Mouse (Mus musculus) layer of hippocampus, adult 2 months (tissue): Measurements from ENCODE around the gene Prn. TPM values are rescaled to one million over a fixed set of nuclear protein-coding genes. Genes with fewer than 3 reads are reported as not detected.

Experiments used
- DNase-seq, 2 experiments: peaks; one replicate each; pipeline ENCODE4 v3.0.0; 2022; ENCODE audit warnings: low spot score in 2 of 2
- H3K27ac ChIP-seq: fragments of 200-600 bp; 2 replicates; pipeline ENCODE4 v1.8.1; 2022
- H3K4me3 ChIP-seq: fragments of 200-600 bp; 2 replicates; pipeline ENCODE4 v1.8.1; 2022; ENCODE audit warnings: mild to moderate bottlenecking
- CTCF ChIP-seq: fragments of 200-600 bp; conservative IDR thresholded peaks from 2 replicates; pipeline ENCODE4 v1.8.1; 2022; ENCODE audit warnings: antibody characterized with exemption, mild to moderate bottlenecking, moderate library complexity
- total RNA-seq, 2 experiments: library from RNA; stranded (reverse); gene quantifications; 2 replicates each; pipeline ENCODE4 v1.2.3; 2021

Prn gene
- total RNA-seq, 2 experiments from 2014 or later, result not detected

GRCm38 (mm10) chr2:131945225-131945624 lies 35.5 kb downstream of the Prn start:
- peak; percentile 0 to 8 for DNase-seq
- TF ChIP-seq CTCF, result no peak
- H3K4me3 ChIP-seq, result no peak overlapping the region
- H3K27ac ChIP-seq, result no peak overlapping the region

DNA sequence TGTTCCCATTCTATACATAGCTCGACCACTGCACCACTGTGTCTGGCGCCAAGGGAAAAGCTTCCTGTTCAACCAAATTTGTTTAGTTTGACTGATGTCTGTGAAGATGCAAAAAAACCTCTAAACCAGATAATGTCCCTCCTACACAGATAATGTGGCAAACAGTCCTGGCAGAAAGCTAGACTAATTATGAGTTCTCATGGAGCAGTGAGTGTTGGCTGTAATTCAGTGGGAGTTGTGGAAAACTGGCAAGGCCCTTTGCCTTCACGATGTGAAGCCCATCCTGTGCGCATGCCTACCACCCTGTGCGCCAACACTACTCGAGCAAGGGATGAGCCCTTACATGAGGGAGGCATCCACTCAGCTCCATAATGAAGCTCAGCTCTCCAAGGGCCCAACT lies 36.0 kb downstream of the Prn start:
- Histone ChIP-seq H3K4me3 (no peak overlapping the region), H3K27ac (no peak overlapping the region)
- peak; percentile 11 to 33 for DNase-seq
- TF ChIP-seq CTCF, result no peak

- peak; percentile 0 to 2 for DNase-seq
- TF ChIP-seq CTCF, result no peak
- H3K27ac ChIP-seq, result no peak overlapping the region
- no peak overlapping the region for H3K4me3 ChIP-seq
These were observed 36.6 kb downstream of the Prn start for GRCm38 (mm10) chr2:131946351-131946750.

DNA sequence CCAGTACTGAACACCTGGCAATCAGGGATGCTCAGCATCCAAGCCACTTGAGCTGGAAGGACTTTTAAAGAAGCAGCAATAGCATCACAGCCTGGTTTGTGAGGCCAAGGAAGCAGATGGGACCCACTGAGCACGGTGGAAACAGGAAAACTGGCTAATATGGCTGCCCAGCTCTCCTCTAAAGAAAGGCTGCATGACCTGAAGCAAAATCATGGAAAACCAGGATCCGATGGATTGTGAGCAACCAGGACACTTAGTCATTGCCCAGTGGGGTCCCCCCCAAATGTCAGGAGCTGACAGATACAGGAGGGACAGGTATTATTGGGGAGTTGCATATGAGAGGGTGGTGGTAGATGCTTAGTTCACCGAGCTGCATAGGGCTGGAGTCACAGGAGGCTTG lies 38.4 kb downstream of the Prn start:
- Histone ChIP-seq H3K4me3 (no peak overlapping the region), H3K27ac (no peak overlapping the region)
- DNase-seq, result no peak
- TF ChIP-seq CTCF, result no peak

GRCm38 (mm10) chr2:131948916-131949639 lies 39.3 kb downstream of the Prn start:
- no peak for TF ChIP-seq CTCF
- H3K27ac ChIP-seq, result no peak overlapping the region
- no peak overlapping the region for H3K4me3 ChIP-seq
- DNase-seq, result peak; percentile 0 to 4

DNA sequence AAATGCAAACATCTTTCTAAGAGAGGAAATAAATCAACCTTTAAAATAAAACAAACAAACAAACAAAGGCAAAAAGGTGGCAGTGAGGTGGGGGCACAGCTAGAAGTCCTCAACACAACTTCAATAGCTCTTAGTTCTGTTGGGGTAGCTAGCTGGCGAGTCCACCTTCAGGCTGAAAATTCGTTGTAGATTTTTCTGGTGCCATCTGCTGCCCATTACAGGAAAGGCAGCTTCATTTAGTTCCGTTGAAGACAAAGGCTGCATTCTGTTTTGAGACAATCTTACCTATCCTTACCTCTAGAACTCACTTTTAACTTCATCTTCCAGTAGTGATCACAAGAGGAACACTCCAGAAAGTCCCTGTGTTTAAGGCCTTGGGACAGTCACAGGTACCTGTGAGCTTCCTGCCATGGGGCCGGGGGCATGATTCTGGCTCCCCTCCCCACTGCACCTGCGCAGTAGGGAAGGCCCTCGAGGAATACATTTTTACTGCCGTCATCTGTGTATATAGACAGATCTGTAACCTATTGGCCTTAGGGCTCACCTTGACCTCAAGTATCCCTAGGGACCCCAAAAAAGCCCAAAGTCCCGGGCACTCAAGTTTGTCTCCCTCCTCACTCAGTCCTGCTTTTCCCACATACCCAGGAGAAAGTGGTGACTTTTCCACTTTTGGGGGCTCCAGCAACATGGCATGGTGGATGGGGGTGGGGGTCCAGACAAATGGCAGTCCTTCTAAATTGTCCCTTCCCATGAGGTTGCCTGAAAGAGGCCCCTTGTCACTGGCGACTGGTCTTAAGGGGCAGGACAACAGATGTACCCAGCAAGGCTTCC lies 40.2 kb downstream of the Prn start:
- peak; percentile 89 for TF ChIP-seq CTCF
- DNase-seq, result peak; percentile 63 to 67
- H3K27ac ChIP-seq, result no peak overlapping the region
- H3K4me3 ChIP-seq, result no peak overlapping the region

GRCm38 (mm10) chr2:131950598-131951095 lies 40.9 kb downstream of the Prn start, which contains the start of gene Prnd:
Prnd (plus strand) TSS chr2:131950861.
- TF ChIP-seq CTCF, result no peak
- no peak within 1 kb of the TSS for H3K27ac ChIP-seq
- DNase-seq, result peak in 1 of 2 experiments; percentile 5

GRCm38 (mm10) chr2:131952456-131952855 lies 42.7 kb downstream of the Prn start:
- Histone ChIP-seq H3K4me3 (no peak overlapping the region), H3K27ac (no peak overlapping the region)
- peak; percentile 0 to 7 for DNase-seq
- TF ChIP-seq CTCF, result no peak

More at GRCm38 (mm10) chr2:131950598-131951095, 40.9 kb downstream of the Prn start, which contains the start of gene Prnd:
- no peak within 1 kb of the TSS for H3K4me3 ChIP-seq

- H3K27ac ChIP-seq, result no peak overlapping the region
- no peak for TF ChIP-seq CTCF
- peak overlapping the region; percentile 33 for H3K4me3 ChIP-seq
- peak; percentile 0 to 11 for DNase-seq
These were observed 43.3 kb downstream of the Prn start for GRCm38 (mm10) chr2:131952961-131953538.

GRCm38 (mm10) chr2:131953711-131954110 lies 44.0 kb downstream of the Prn start:
- Histone ChIP-seq H3K27ac (no peak overlapping the region), H3K4me3 (no peak overlapping the region)
- no peak for TF ChIP-seq CTCF
- DNase-seq, result peak in 1 of 2 experiments; percentile 7

- Histone ChIP-seq H3K4me3 (peak overlapping the region; percentile 46), H3K27ac (no peak overlapping the region)
- DNase-seq, result peak in 1 of 2 experiments; percentile 5
- TF ChIP-seq CTCF, result no peak
These were observed 45.1 kb downstream of the Prn start for GRCm38 (mm10) chr2:131954835-131955234.

- peak; percentile 1 to 10 for DNase-seq
- no peak for TF ChIP-seq CTCF
- no peak overlapping the region for H3K27ac ChIP-seq
- H3K4me3 ChIP-seq, result peak overlapping the region; percentile 46
These were observed 45.5 kb downstream of the Prn start for GRCm38 (mm10) chr2:131955264-131955663.
